Mouse (Mus musculus) megakaryocyte, embryonic 14.5 days (primary cell): Measurements from ENCODE around the gene Zfhx3.

Source experiments
- FLI1 ChIP-seq: IDR thresholded peaks from 2 replicates; pipeline ENCODE4 v1.6.1; 2012; ENCODE audit warnings: low read length, inconsistent platforms, mixed read lengths
- GATA1 ChIP-seq: IDR thresholded peaks from 3 replicates; pipeline ENCODE4 v1.6.1; 2012; ENCODE audit warnings: mixed read lengths, low read length, inconsistent platforms, borderline replicate concordance

GRCm38 (mm10) chr8:108978362-108978750, 1035.9 kb downstream of the Zfhx3 start:
- TF ChIP-seq GATA1: no peak
- TF ChIP-seq FLI1: no peak
